Mouse (Mus musculus): ENCODE measurements around the gene Zbtb8b.
A peak's percentile ranks its signal among the peaks of the same experiment; 100 is the strongest.
"Not testable (repeated sequence)": the region's sequence is repeated elsewhere in the genome, so short reads cannot be mapped to it uniquely, and the experiment has no call there.

Gene Zbtb8b

DNA sequence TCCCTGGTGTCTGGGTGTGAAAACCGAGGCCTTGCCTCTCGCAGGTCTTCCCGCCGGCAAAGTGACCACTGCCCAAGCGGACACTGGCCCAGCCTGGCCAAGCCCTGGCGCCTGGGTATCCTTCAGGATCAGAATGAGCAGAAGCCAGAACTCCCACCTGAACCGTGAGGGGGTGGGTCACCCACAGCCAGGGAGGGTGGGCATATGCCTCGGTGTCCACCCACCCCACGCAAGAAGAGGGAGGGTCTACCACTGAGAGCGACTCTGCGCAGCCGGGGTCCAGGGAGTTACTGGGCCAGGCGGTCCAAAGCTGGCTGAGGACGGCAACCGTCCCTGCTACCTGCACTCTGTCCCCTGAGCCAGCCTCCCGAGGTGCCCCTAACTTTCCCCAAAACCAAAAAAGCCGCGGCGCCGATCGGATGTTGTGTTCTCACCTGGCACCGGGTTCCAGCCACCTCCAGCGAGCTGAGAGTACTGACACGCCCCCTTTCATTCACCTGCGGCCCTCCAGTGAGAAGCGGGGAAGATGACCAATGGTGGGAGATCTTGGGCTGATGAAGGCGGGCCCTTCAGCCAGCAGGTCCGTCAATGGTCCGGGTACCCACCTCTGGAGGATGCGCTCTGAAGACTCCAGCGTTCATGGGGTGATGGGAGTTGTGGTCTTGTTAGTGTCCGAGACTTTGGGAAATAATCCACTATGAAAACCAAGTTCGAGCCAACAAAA, at the start of gene Zbtb8b:
Zbtb8b (minus strand) TSS at position 514 of the 724 bp plus-strand sequence.
- no peak for DNase-seq (ENCODE audit: low read depth, low spot score)

DNA sequence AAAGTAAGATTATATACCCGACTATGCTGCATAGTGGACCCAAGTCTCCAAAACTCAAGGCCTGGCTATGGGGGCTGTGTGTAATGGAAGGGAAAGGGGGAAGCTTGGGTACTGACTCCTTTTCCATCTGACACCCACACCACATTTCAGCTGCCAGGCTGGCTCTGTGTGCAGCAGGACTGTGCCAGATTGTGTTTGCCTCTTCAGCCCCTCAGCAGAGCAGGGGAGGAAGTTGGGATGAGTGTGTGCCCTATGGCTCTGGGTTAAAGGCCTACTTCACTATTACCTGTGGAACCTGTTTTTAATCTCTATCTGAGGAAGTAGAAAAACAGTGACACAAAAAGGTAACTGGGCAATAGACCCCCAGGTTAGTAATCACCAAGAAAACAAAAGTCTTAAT, 40.4 kb upstream of the Zbtb8b start:
- no peak for DNase-seq (ENCODE audit: low read depth, low spot score)

GRCm38 (mm10) chr4:129479863-129480262, 39.2 kb upstream of the Zbtb8b start:
- DNase-seq (ENCODE audit: low read depth, low spot score): no peak

- DNase-seq (ENCODE audit: low read depth, low spot score): no peak
Observed at GRCm38 (mm10) chr4:129476047-129476446, 35.4 kb upstream of the Zbtb8b start.

- peak; percentile 17 for DNase-seq (ENCODE audit: low read depth, low spot score)
Observed at GRCm38 (mm10) chr4:129464286-129464815, 23.7 kb upstream of the Zbtb8b start.

GRCm38 (mm10) chr4:129463097-129464059, 22.7 kb upstream of the Zbtb8b start:
- DNase-seq (ENCODE audit: low read depth, low spot score): no peak

DNA sequence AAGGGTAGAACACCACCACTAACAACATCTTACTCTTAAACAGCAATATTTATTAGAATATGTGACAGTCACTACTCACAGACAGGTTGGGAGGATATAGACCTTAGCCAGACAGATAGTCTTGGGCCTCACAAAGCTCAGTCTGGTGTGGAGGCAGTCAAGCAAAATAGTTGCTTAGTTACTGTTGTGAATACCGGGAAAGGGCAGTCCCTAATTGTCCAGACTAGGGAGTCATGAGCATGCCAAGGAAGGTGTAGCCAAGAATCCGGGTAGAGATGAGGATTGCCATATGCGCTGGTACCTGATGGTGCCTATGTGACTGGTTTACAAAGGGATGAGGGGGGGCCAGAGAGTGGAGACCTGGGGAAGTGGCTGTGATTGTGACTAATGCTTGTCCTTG, 21.5 kb upstream of the Zbtb8b start:
- DNase-seq (ENCODE audit: low read depth, low spot score): no peak

DNA sequence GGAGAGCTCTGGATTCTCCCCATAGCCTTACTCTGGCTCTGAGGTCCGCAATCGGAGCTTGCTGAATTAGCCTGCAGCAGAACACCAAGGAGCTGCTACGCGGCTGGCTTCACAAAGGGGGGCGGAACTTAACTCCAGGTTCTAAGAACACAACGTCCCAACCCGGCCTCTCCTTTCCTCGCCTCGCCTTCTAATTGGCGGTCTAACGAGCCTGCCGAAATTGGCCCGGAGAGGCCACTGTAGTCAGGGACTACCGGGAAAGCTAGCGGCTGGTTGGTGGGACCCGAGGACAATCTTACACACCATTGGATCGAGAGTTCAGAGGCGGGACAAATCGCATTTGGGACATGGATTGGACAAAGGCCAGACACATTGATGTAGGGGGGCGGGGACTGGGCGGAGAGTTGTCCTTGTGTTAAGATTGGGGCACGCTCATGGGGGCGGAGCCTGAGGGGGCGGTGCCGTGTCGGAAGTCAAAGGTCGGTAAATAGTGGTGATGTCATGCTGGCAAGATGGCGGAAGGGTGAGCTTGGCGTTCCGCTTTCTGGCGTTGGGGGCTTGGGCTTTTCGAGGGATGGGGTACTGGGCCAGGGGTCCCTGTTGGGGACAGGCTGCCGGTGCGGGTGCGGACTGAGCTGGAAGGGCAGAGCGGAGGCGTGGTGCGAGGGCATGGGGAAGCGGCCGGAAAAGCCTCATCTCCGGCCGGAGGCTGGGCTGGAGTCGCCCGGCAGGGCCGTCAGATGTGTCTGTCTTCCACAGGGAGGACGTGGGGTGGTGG, 20.7 kb upstream of the Zbtb8b start, which contains the start of gene Bsdc1:
Bsdc1 (plus strand) TSS at position 399 of the 778 bp plus-strand sequence.
- peak; percentile 100 for DNase-seq (ENCODE audit: low read depth, low spot score)

DNA sequence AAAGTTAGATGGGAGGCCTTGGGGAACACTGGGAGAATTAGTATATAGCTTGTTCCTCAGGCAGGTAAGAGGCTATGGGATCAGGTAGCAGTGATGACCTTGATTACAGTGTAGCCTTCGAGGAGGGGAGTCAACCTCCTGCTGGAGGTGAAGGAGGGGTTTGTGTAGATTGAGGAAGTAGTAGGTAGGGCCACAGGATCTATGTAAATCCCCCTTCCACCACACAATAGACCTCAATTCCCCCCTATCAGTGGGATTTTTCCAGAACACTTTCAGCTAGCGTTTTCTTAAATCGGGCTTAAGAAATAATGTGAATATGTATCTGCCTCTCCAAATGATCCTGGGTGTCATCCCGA, 20.2 kb upstream of the Zbtb8b start:
- DNase-seq (ENCODE audit: low read depth, low spot score): no peak

DNA sequence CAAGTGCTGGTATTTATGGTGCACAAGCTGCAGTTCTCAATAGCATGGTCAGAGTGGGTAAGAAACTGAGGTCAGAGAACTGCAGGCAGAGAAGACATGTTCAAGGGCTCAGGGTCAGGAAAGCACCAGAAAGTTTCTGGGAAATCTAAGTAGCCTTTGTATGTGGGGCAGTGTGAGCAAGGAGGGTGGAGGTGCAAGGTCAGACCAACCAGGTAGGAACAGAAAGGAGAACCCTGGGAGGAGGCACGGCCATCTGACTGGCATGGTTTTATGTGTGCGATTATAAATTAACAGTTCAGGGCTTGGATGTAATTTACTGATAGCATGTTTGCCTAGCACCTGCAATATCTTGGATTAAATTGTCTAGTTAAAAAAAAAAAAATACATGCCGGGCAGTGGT, 19.1 kb upstream of the Zbtb8b start:
- DNase-seq (ENCODE audit: low read depth, low spot score): peak; percentile 11

GRCm38 (mm10) chr4:129457311-129457710, 16.7 kb upstream of the Zbtb8b start:
- not testable (repeated sequence) for DNase-seq (ENCODE audit: low read depth, low spot score)

DNA sequence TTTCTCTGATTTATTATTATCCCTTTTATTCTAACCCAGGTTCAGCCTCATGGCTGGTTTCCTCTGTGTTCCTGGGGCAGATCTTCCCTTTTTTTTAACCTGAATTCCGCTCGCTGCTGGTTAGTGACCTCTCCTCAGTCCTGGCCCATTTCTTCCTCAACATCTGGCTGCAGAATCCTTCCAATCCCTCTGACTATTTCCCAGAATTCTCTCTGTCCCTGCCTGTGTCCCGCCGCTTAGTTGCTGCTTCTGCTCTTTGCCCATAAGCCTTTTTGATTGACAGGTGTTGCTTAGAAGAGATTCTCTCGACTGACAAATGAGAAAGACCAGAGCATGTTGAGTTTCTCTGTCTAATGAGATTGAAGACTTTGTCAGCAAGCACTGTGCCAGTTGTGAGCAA, 15.5 kb upstream of the Zbtb8b start:
- no peak for DNase-seq (ENCODE audit: low read depth, low spot score)

GRCm38 (mm10) chr4:129455265-129455664, 14.6 kb upstream of the Zbtb8b start:
- DNase-seq (ENCODE audit: low read depth, low spot score): peak; percentile 81

DNA sequence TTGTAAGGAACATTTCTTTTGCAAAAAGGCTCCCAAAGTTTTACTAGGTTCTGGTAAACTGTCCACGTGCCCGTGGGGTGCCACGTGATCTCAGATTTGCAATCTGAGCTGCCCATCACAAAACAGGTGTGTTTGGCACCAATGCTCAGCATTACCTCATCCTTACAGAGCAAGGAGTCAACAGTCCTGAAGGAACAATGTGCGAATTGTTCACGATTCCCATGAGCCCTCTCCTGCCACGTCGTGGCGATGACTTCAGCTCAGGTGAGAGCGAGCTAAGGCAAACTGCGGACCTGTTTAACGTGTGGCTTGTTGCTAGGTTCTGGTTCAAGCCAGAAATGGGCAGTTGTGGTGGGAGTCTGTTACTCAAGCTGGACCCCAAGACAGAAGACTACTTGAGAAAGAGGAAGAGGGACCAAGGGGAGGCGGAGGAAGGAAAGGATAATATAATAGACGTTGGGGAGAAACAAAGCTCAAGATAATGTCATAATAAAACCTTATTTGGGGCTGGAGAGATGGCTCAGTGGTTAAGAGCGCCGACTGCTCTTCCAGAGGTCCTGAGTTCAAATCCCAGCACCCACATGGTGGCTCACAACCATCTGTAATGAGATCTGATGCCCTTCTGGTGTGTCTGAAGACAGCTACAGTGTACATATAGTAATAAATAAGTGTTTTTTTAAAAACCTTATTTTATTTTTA, 11.0 kb upstream of the Zbtb8b start:
- no peak for DNase-seq (ENCODE audit: low read depth, low spot score)

GRCm38 (mm10) chr4:129450851-129451250, 10.2 kb upstream of the Zbtb8b start:
- peak; percentile 47 for DNase-seq (ENCODE audit: low read depth, low spot score)

GRCm38 (mm10) chr4:129448713-129449112, 8.1 kb upstream of the Zbtb8b start:
- DNase-seq (ENCODE audit: low read depth, low spot score): no peak

DNA sequence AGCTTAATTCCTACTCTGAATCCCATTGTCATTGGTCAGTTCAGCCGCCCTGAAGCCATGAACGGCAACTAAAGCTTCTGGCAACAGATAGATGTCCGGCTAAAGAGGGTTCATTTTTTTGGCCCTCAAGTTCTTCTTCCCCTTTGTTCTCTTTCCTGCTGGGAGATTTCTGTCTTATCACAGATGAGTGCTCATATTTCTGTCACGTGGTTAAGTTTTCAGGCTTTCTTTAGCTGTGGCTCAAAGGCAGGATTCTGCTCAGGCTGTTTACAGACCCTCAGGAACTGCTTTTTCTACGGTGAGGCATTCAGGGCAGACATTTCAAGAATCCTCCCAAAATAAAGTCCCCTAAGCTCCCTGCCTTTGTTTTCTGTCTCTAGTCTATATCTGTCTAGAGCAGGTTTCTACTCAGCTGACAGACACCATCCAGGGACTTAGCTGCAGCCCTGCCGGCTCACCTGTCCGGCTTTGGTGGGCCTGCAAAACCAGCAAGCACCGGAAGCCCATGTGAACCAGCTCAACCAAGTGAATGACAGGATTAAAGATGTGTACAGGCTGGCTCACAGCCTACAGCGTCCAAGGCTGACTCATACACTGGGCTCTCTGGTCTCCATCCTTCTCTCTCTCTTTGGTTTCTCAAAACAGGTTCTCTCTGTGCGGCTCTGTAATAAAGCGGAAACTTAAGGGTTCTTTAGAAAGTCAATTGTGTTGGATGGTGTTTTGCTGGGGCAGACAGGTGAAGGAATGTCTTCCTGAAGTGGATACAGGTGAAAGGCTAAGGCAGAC, 7.3 kb upstream of the Zbtb8b start:
- no peak for DNase-seq (ENCODE audit: low read depth, low spot score)

GRCm38 (mm10) chr4:129447360-129447759, 6.7 kb upstream of the Zbtb8b start:
- no peak for DNase-seq (ENCODE audit: low read depth, low spot score)

DNA sequence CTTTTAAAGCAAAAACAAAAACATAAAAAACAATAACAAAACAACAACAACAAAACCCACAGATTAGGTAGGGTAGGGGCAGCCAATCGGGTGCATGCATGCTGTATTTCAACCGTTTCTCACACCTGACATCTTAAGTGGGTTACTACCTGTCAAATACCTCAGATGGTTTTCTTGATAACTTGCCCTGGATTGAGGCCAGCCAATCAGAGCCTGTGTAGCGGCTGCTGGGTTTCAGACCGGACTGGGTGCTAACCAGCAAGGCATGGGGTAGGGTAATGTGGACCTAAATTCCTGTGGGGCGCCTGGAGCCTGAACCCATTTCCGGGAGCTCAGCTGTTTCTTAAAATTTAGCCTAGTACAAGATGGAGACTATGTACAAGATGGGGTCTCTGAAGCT, 492 bp upstream of the Zbtb8b start:
- no peak for DNase-seq (ENCODE audit: low read depth, low spot score)

DNA sequence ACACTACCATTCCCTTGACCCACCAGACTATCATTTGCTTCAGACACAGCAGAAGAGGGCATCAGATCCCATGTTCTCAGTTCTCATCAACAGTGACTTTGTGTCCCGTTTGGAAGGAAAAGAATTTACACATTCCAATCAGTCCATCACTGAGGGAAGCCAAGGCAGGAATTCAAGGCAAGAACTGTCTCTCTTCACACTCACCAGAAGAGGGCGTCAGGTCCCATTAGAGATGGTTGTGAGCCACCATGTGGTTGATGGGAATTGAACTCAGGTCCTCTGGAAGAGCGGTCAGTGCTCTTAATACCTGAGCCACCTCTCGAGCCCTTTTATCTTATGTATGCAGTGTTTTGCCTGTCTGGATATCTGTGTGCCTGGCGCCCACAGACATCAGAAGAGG, 22.3 kb downstream of the Zbtb8b start:
- DNase-seq (ENCODE audit: low read depth, low spot score): no peak

Data from A20 (cell line).